Mouse (Mus musculus) heart, embryonic 15.5 days (tissue): Measurements from ENCODE around the gene Vamp5. TPM values are rescaled to one million over a fixed set of nuclear protein-coding genes. Genes with fewer than 3 reads are reported as not detected.
A peak's percentile ranks its signal among the peaks of the same experiment; 100 is the strongest.

ENCODE experiments used
- ATAC-seq: fragments of 200-750 bp; cut with Nextera tagmentation; replicated peaks from 2 replicates; pipeline ENCODE4 v1.8.0; 2017; ENCODE audit warnings: low read depth, moderate TSS enrichment; ENCODE audit not compliant: insufficient number of reproducible peaks, insufficient read depth, low FRiP score
- H3K27ac ChIP-seq: fragments of 300-500 bp; sonication (generic); 2 replicates; pipeline ENCODE4 v1.5.1; 2015; ENCODE audit warnings: mild to moderate bottlenecking, inconsistent platforms
- H3K27me3 ChIP-seq: fragments of 300-500 bp; sonication (generic); 2 replicates; pipeline ENCODE4 v1.6.1; 2015; ENCODE audit warnings: inconsistent platforms
- H3K36me3 ChIP-seq: fragments of 300-500 bp; sonication (generic); 2 replicates; pipeline ENCODE4 v1.6.1; 2015; ENCODE audit warnings: mild to moderate bottlenecking, inconsistent platforms
- H3K4me1 ChIP-seq: fragments of 300-500 bp; sonication (generic); replicated peaks from 2 replicates; pipeline ENCODE4 v1.6.1; 2015; ENCODE audit warnings: inconsistent platforms
- H3K4me2 ChIP-seq: fragments of 300-500 bp; sonication (generic); 2 replicates; pipeline ENCODE4 v1.6.1; 2015; ENCODE audit warnings: inconsistent platforms, mild to moderate bottlenecking, moderate library complexity
- H3K4me3 ChIP-seq: fragments of 300-500 bp; sonication (generic); 2 replicates; pipeline ENCODE4 v1.5.1; 2015; ENCODE audit warnings: mild to moderate bottlenecking, inconsistent platforms
- H3K9ac ChIP-seq: fragments of 300-500 bp; sonication (generic); 2 replicates; pipeline ENCODE4 v1.6.1; 2015; ENCODE audit warnings: mild to moderate bottlenecking, inconsistent platforms
- H3K9me3 ChIP-seq: fragments of 300-500 bp; sonication (generic); replicated peaks from 2 replicates; pipeline ENCODE4 v1.6.1; 2016; ENCODE audit warnings: inconsistent platforms
- WGBS: fragments of 180-500 bp; shearing (Covaris S2); methylation state at CpG from one replicate; pipeline ENCODE4 v1.1.7; 2015; ENCODE audit warnings: mixed read lengths; 5-methylcytosine and 5-hydroxymethylcytosine counted together
- polyA plus RNA-seq: library from polyadenylated mRNA; unstranded; fragments of >200 nt; fragmentation: Nextera tagmentation; extraction: Ambion mirVana; gene quantifications from 2 replicates; pipeline ENCODE4 v1.2.1, GENCODE M21; 2015

Gene Vamp5
- polyA plus RNA-seq = 43.2 and 46.1 TPM in 2 replicates

DNA sequence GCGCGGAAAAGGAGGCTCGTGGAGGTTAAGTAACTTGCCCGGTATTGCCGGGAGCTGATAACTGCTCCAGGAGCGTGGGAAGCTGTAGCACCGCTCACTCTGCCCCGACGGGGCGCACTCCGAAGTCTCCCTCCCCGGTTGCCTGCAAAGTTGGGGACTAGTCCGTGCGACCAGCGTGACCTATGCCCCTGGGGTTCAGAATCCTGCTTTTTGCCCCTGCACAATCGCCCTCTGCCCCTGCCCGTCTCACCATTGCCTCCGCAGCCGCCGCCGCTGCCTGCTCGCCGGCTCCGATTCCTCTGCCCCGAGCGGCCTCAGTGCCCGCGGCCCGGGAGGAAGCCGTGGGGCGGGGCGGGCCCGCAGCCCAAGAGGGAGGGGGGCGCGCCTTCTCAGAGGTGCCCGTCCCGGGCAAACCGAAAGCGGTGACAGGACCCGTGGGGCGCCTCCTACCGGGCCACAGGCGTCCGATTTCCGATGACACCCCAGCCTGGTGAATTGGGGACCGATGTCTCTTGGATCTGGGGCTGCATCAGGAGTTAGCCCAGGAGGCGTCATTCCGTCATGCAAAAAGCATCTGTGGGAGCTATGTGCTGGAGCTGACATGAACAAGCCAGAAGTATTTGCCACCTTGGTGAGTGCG lies at the start of gene Vamp5:
Gene Vamp5, minus strand, starts transcription at position 338 of the 640 bp plus-strand sequence.
- Histone ChIP-seq H3K36me3 (peaks cover 8% of the 10 kb centered on the region), H3K4me3 (peak within 1 kb of the TSS; percentile 72), H3K9me3 (no peaks in the 10 kb centered on the region), H3K4me1 (peaks cover 18% of the 10 kb centered on the region), H3K4me2 (peak within 1 kb of the TSS; percentile 79), H3K27ac (peak within 1 kb of the TSS; percentile 87), H3K27me3 (no peaks in the 10 kb centered on the region), H3K9ac (peak within 1 kb of the TSS; percentile 80)
- peak; percentile 88 for ATAC-seq
- WGBS = 1% methylated on average over 46 of the region's 49 CpGs

DNA sequence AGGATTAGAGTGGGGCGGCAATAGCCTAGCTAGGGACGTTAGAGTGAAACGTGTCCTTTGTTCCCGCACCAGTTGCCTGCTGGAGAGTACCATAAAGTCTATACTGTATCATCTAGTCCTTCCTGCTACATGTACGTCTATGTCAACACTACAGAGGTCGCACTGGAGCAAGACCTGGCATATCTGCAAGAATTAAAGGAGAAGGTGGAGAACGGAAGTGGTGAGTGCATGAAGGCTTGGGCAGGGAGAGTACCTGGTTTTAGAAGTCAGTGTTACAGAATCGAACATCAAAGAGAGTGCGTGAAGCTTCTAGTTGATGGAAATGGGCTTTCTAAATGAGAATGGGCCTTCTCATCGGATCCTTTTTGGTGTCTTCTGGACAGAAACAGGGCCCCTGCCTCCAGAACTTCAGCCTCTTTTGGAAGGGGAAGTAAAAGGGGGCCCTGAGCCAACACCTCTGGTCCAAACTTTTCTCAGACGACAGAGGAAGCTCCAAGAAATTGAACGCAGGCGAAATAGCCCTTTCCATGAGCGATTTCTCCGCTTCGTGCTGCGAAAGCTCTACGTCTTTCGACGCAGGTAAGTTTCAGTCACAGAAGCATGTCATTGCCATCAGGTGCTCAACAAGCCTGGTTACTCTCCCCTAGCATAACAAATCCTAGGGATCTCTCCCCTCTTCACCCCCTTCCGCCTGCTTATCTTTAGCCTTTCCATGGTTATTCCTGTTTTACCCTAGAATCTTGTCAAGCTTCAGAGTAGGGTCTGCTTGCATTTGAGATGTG lies 49.0 kb upstream of the Vamp5 start:
- Histone ChIP-seq H3K4me3 (no peak overlapping the region), H3K4me2 (no peak overlapping the region), H3K27me3 (no peaks in the 10 kb centered on the region), H3K36me3 (peaks cover 85% of the 10 kb centered on the region), H3K9me3 (no peaks in the 10 kb centered on the region), H3K9ac (no peak overlapping the region), H3K27ac (no peak overlapping the region), H3K4me1 (no peaks in the 10 kb centered on the region)
- no peak for ATAC-seq
- whole genome bisulfite sequencing = 78% methylated on average over 21 of the region's 21 CpGs

DNA sequence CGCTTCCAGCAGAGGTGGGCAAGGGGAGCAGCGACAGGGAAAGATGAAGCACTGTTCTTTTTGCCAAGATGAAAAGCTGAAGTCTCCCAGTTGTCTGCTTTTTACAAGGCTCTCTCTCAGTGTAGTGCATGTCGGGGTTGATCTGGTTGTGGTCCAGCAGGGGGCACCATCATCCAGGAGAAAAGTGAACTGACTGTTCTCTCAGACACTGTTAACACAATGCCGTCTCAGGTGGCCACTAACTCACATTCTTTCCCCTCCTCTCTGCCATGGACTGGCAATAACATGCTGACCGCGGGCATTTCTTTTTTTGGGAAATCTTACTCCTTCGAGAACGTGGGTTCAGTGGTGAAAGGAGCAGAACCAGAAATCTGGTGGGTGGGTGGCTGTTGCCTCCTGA lies 47.8 kb upstream of the Vamp5 start:
- WGBS = 38% methylated on average over 8 of the region's 8 CpGs
- Histone ChIP-seq H3K9ac (no peak overlapping the region), H3K4me1 (no peaks in the 10 kb centered on the region), H3K27ac (no peak overlapping the region), H3K9me3 (no peaks in the 10 kb centered on the region), H3K4me2 (no peak overlapping the region), H3K36me3 (peaks cover 86% of the 10 kb centered on the region), H3K27me3 (no peaks in the 10 kb centered on the region), H3K4me3 (no peak overlapping the region)
- ATAC-seq = peak; percentile 72; the same call in 1 of the 2 replicates

GRCm38 (mm10) chr6:72425646-72426045 lies 45.4 kb upstream of the Vamp5 start:
- Histone ChIP-seq H3K4me1 (no peaks in the 10 kb centered on the region), H3K36me3 (peaks cover 85% of the 10 kb centered on the region), H3K4me2 (no peak overlapping the region), H3K9ac (no peak overlapping the region), H3K27ac (no peak overlapping the region), H3K27me3 (no peaks in the 10 kb centered on the region), H3K4me3 (no peak overlapping the region), H3K9me3 (no peaks in the 10 kb centered on the region)
- ATAC-seq = no peak
- WGBS = 90% methylated on average over 11 of the region's 11 CpGs

- no peak overlapping the region for H3K9ac ChIP-seq
- ATAC-seq = no peak
- 91% methylated on average over 10 of the region's 10 CpGs for WGBS
- no peak overlapping the region for H3K27ac ChIP-seq
- H3K4me2 ChIP-seq = no peak overlapping the region
- peaks cover 3% of the 10 kb centered on the region for H3K4me1 ChIP-seq
- peaks cover 70% of the 10 kb centered on the region for H3K36me3 ChIP-seq
- H3K4me3 ChIP-seq = no peak overlapping the region
- no peaks in the 10 kb centered on the region for H3K9me3 ChIP-seq
- H3K27me3 ChIP-seq = no peaks in the 10 kb centered on the region
Observed at GRCm38 (mm10) chr6:72420901-72421300, 40.6 kb upstream of the Vamp5 start.

GRCm38 (mm10) chr6:72419806-72420205 lies 39.5 kb upstream of the Vamp5 start:
- no peak overlapping the region for H3K27ac ChIP-seq
- WGBS = 74% methylated on average over 1 of the region's 1 CpGs
- H3K9ac ChIP-seq = no peak overlapping the region
- H3K9me3 ChIP-seq = no peaks in the 10 kb centered on the region
- no peak overlapping the region for H3K4me2 ChIP-seq
- ATAC-seq = no peak
- H3K36me3 ChIP-seq = peaks cover 59% of the 10 kb centered on the region
- no peak overlapping the region for H3K4me3 ChIP-seq
- H3K4me1 ChIP-seq = peaks cover 14% of the 10 kb centered on the region
- no peaks in the 10 kb centered on the region for H3K27me3 ChIP-seq

DNA sequence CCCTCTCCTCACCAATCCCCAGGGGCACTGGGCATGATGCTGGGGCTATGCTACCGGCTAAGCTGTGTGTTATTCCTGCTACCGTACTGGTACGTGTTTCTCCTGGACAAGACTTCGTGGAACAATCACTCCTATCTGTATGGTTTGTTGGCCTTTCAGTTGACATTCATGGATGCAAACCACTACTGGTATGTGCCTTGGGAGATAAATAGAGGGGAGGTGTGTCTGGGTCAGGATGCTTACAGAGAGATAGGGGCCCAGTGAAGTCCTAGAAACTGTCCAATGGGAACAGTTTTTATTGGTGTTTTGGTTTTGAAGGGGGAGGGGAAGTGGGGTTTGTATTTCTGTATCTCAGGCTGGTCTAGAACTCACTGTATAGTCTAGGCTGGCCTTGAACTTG lies 38.0 kb upstream of the Vamp5 start:
- H3K9me3 ChIP-seq = no peaks in the 10 kb centered on the region
- H3K4me3 ChIP-seq = no peak overlapping the region
- 75% methylated on average over 4 of the region's 4 CpGs for WGBS
- H3K36me3 ChIP-seq = peaks cover 44% of the 10 kb centered on the region
- peaks cover 22% of the 10 kb centered on the region for H3K4me1 ChIP-seq
- no peak overlapping the region for H3K9ac ChIP-seq
- no peak overlapping the region for H3K4me2 ChIP-seq
- H3K27me3 ChIP-seq = no peaks in the 10 kb centered on the region
- no peak for ATAC-seq
- no peak overlapping the region for H3K27ac ChIP-seq

GRCm38 (mm10) chr6:72415964-72416772 lies 35.9 kb upstream of the Vamp5 start:
- peaks cover 24% of the 10 kb centered on the region for H3K36me3 ChIP-seq
- 60% methylated on average over 7 of the region's 7 CpGs for WGBS
- no peaks in the 10 kb centered on the region for H3K27me3 ChIP-seq
- peaks cover 22% of the 10 kb centered on the region for H3K4me1 ChIP-seq
- no peak overlapping the region for H3K27ac ChIP-seq
- H3K4me3 ChIP-seq = no peak overlapping the region
- H3K9me3 ChIP-seq = no peaks in the 10 kb centered on the region
- ATAC-seq = no peak
- H3K4me2 ChIP-seq = 0 out of 2 replicates have a peak overlapping the region, but pooled peaks have one; percentile 78
- no peak overlapping the region for H3K9ac ChIP-seq

DNA sequence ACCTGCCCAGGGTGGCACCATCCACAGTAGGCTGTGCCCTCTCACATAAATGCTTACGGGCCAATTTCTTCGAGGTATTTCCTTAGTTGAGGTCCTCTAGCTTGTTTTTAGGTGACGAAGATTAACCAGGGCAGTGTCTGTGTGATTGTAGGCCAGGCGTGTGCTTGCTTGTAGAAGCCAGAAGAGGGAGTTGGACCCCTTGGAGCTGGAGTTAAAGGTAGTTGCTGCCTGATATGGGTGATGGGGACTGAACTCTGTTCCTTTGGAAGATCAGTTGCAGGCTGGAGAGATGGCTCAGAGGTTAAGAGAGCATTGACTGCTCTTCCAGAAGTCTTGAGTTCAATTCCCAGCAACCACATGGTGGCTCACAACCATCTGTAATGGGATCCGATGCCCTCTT lies 34.9 kb upstream of the Vamp5 start:
- Histone ChIP-seq H3K9me3 (no peaks in the 10 kb centered on the region), H3K27me3 (no peaks in the 10 kb centered on the region), H3K4me2 (peak overlapping the region; percentile 78), H3K9ac (peak overlapping the region; percentile 87), H3K36me3 (peaks cover 19% of the 10 kb centered on the region), H3K4me1 (peaks cover 22% of the 10 kb centered on the region), H3K4me3 (peak overlapping the region; percentile 78), H3K27ac (no peak overlapping the region)
- ATAC-seq = no peak
- 77% methylated on average over 5 of the region's 5 CpGs for WGBS

- 1% methylated on average over 33 of the region's 33 CpGs for WGBS
- H3K4me1 ChIP-seq = peaks cover 22% of the 10 kb centered on the region
- H3K4me3 ChIP-seq = peak within 1 kb of the TSS; percentile 78
- peak within 1 kb of the TSS; percentile 87 for H3K9ac ChIP-seq
- peak within 1 kb of the TSS; percentile 78 for H3K4me2 ChIP-seq
- H3K9me3 ChIP-seq = no peaks in the 10 kb centered on the region
- peaks cover 16% of the 10 kb centered on the region for H3K36me3 ChIP-seq
- peak within 1 kb of the TSS; percentile 66 for H3K27ac ChIP-seq
- peak; percentile 93 for ATAC-seq
- no peaks in the 10 kb centered on the region for H3K27me3 ChIP-seq
Observed at GRCm38 (mm10) chr6:72414076-72414756, 33.9 kb upstream of the Vamp5 start, which contains the start of gene Ggcx. TSS of gene Ggcx (plus strand) at chr6:72414308.

DNA sequence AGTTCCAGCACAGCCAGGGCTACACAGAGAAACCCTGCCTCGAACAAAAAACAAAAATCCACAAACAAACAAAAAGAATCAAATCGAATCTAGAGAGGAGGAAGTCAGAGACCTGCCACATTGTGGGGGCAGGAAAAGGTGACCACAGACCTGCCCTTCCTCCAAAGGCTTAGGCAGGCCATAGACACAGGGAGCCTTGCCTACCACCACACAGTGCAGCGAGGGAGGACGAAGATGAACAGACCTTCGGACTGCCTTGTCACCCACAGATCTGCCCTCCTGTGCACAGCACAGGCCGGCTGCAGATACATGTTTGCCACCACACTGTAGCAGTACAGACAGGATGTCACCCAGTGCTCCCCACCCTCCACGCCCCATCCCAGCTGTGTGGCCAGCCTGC lies 30.2 kb upstream of the Vamp5 start:
- Histone ChIP-seq H3K4me3 (no peak overlapping the region), H3K4me2 (no peak overlapping the region), H3K9ac (no peak overlapping the region), H3K36me3 (no peaks in the 10 kb centered on the region), H3K9me3 (no peaks in the 10 kb centered on the region), H3K4me1 (peaks cover 15% of the 10 kb centered on the region), H3K27me3 (no peaks in the 10 kb centered on the region), H3K27ac (no peak overlapping the region)
- 70% methylated on average over 7 of the region's 7 CpGs for WGBS
- ATAC-seq = no peak
